Mouse (Mus musculus): Measurements from ENCODE around the gene Gm20388. TPM values are rescaled to one million over a fixed set of nuclear protein-coding genes. Genes with fewer than 3 reads are reported as not detected.
A peak's percentile ranks its signal among the peaks of the same experiment; 100 is the strongest.
"Not testable (repeated sequence)": the region's sequence is repeated elsewhere in the genome, so short reads cannot be mapped to it uniquely, and the experiment has no call there.

Gm20388 gene
- total RNA-seq, 2 experiments from 2014 or later = 2.4 to 2.6 TPM

GRCm38 (mm10) chr8:123988605-123989038, 4078.0 kb downstream of the Gm20388 start:
- intact Hi-C loops (cut with DNase I) = no loop called here
- DNase-seq (ENCODE audit: extremely low spot score in 1 of 2, low spot score in 2 of 2) = no peak
- Histone ChIP-seq H3K27ac (no peak overlapping the region), H3K4me3 (no peak overlapping the region)
- no peak for TF ChIP-seq CTCF (IDR thresholded peaks at IDR 0.05)

GRCm38 (mm10) chr8:123989128-123989527, 4078.5 kb downstream of the Gm20388 start:
- intact Hi-C loops (cut with DNase I) = no loop called here
- no peak for TF ChIP-seq CTCF (IDR thresholded peaks at IDR 0.05)

GRCm38 (mm10) chr8:123990277-123991049, 4079.8 kb downstream of the Gm20388 start:
- no peak for TF ChIP-seq CTCF (IDR thresholded peaks at IDR 0.05)

More at GRCm38 (mm10) chr8:123989128-123989527, 4078.5 kb downstream of the Gm20388 start:
- H3K27ac ChIP-seq = no peak overlapping the region
- no peak for DNase-seq (ENCODE audit: extremely low spot score in 1 of 2, low spot score in 2 of 2)
- no peak overlapping the region for H3K4me3 ChIP-seq

GRCm38 (mm10) chr8:123992587-123992986, 4081.9 kb downstream of the Gm20388 start:
- intact Hi-C loops (cut with DNase I) = no loop called here
- Histone ChIP-seq H3K4me3 (no peak overlapping the region), H3K27ac (no peak overlapping the region)
- no peak for DNase-seq (ENCODE audit: extremely low spot score in 1 of 2, low spot score in 2 of 2)
- TF ChIP-seq CTCF (IDR thresholded peaks at IDR 0.05) = peak; percentile 24

More at GRCm38 (mm10) chr8:123990277-123991049, 4079.8 kb downstream of the Gm20388 start:
- intact Hi-C loops (cut with DNase I) = no loop called here
- DNase-seq (ENCODE audit: extremely low spot score in 1 of 2, low spot score in 2 of 2) = no peak
- Histone ChIP-seq H3K27ac (no peak overlapping the region), H3K4me3 (no peak overlapping the region)

GRCm38 (mm10) chr8:123993597-123993996, 4083.0 kb downstream of the Gm20388 start:
- DNase-seq (ENCODE audit: extremely low spot score in 1 of 2, low spot score in 2 of 2) = no peak
- no peak overlapping the region for H3K4me3 ChIP-seq
- intact Hi-C loops (cut with DNase I) = no loop called here
- H3K27ac ChIP-seq = no peak overlapping the region
- TF ChIP-seq CTCF (IDR thresholded peaks at IDR 0.05) = no peak

GRCm38 (mm10) chr8:123993997-123994396, 4083.4 kb downstream of the Gm20388 start:
- intact Hi-C loops (cut with DNase I) = no loop called here
- no peak for TF ChIP-seq CTCF (IDR thresholded peaks at IDR 0.05)

GRCm38 (mm10) chr8:123999568-123999967, 4088.9 kb downstream of the Gm20388 start:
- intact Hi-C loops (cut with DNase I) = no loop called here
- no peak for DNase-seq (ENCODE audit: extremely low spot score in 1 of 2, low spot score in 2 of 2)
- no peak overlapping the region for H3K4me3 ChIP-seq
- H3K27ac ChIP-seq = no peak overlapping the region
- TF ChIP-seq CTCF (IDR thresholded peaks at IDR 0.05) = no peak

More at GRCm38 (mm10) chr8:123993997-123994396, 4083.4 kb downstream of the Gm20388 start:
- DNase-seq (ENCODE audit: extremely low spot score in 1 of 2, low spot score in 2 of 2) = no peak
- Histone ChIP-seq H3K4me3 (no peak overlapping the region), H3K27ac (no peak overlapping the region)

GRCm38 (mm10) chr8:124002546-124003108, 4092.0 kb downstream of the Gm20388 start:
- no peak; the same call in none of the 2 replicates for TF ChIP-seq CTCF (IDR thresholded peaks at IDR 0.05)
- H3K4me3 ChIP-seq = no peak overlapping the region
- no peak for DNase-seq (ENCODE audit: extremely low spot score in 1 of 2, low spot score in 2 of 2)
- intact Hi-C loops (cut with DNase I) = no loop called here
- no peak overlapping the region for H3K27ac ChIP-seq

- intact Hi-C loops (cut with DNase I) = no loop called here
- H3K4me3 ChIP-seq = no peak overlapping the region
- no peak for TF ChIP-seq CTCF (IDR thresholded peaks at IDR 0.05)
- no peak for DNase-seq (ENCODE audit: extremely low spot score in 1 of 2, low spot score in 2 of 2)
- no peak overlapping the region for H3K27ac ChIP-seq
Observed at GRCm38 (mm10) chr8:124007829-124008228, 4097.2 kb downstream of the Gm20388 start.

GRCm38 (mm10) chr8:124011580-124011979, 4100.9 kb downstream of the Gm20388 start:
- intact Hi-C loops (cut with DNase I) = no loop called here
- no peak overlapping the region for H3K4me3 ChIP-seq
- DNase-seq (ENCODE audit: extremely low spot score in 1 of 2, low spot score in 2 of 2) = no peak
- no peak for TF ChIP-seq CTCF (IDR thresholded peaks at IDR 0.05)
- no peak overlapping the region for H3K27ac ChIP-seq

GRCm38 (mm10) chr8:124011989-124012586, 4101.4 kb downstream of the Gm20388 start:
- intact Hi-C loops (cut with DNase I) = no loop called here
- no peak for TF ChIP-seq CTCF (IDR thresholded peaks at IDR 0.05)
- H3K4me3 ChIP-seq = no peak overlapping the region
- DNase-seq (ENCODE audit: extremely low spot score in 1 of 2, low spot score in 2 of 2) = no peak
- no peak overlapping the region for H3K27ac ChIP-seq

- H3K27ac ChIP-seq; H3K4me3 ChIP-seq; intact Hi-C loops (cut with DNase I); DNase-seq (ENCODE audit: extremely low spot score in 1 of 2, low spot score in 2 of 2): not testable (repeated sequence)
Observed at GRCm38 (mm10) chr8:124014299-124014698, 4103.7 kb downstream of the Gm20388 start.
